Mouse (Mus musculus): ENCODE measurements around the gene Kcnq2.

The Kcnq2 gene

DNA sequence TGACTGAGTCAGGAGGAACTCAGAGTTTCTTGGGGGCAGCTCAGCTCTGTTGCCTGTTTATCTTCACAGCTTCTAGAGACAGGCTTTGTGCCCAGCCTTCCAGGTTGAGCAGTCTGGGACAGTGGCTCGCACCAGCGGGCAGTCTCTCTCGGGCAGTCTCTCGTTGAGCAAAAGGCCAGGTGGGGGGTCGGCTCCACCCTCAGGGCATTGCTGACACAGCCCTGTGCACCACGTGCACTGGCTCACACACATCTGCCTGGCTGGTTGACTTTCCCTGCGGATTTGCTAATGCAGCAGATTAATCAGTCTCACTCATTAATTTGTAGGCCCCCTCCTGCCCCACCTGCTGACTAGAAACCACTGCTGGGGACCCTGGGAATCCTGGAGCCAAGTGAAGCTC lies 93.2 kb downstream of the Kcnq2 start:
- DNase-seq (ENCODE audit: low spot score in 2 of 2) = no peak

GRCm38 (mm10) chr2:181039356-181039680 lies 95.8 kb downstream of the Kcnq2 start:
- DNase-seq (ENCODE audit: low spot score in 2 of 2) = no peak

DNA sequence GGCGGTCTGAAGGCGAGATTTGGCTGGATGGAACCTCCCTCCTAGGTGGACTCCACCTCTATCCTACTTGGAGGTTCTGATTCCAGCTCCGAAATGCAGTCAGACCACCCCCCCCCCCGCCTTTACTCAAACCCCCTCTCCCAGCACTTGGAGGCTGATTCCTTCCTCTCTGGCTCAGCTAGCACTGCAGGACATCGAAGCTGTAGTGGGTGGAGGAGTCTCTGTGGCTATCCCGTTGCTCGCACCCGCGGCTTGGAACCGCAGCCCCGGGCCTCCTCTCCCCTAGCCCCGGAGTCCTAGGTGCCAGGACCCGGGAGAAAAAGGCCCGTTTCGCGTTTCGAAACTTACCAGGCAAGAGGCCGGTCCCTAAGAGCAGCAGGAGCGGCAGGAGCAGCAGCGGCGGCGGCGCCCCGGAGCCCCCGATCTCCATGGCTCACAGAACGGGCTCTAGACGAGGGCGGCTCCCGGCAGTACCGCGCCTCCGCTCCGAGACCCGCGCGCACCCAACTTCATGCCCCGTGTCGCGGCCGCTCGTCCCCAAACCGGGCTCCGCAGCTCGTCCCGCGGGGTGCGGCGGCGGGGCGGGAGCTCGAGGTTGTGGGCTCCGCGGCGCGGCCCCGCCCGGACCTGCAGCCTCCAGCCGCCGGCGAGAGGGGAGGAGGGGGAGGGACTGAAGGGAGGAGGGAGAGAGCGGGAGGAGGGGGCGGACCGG lies 96.3 kb downstream of the Kcnq2 start:
- no peak for DNase-seq (ENCODE audit: low spot score in 2 of 2)

- DNase-seq (ENCODE audit: low spot score in 2 of 2) = no peak
Observed at GRCm38 (mm10) chr2:181036561-181036960, 98.5 kb downstream of the Kcnq2 start.

GRCm38 (mm10) chr2:181035186-181035585 lies 99.9 kb downstream of the Kcnq2 start:
- no peak for DNase-seq (ENCODE audit: low spot score in 2 of 2)

DNA sequence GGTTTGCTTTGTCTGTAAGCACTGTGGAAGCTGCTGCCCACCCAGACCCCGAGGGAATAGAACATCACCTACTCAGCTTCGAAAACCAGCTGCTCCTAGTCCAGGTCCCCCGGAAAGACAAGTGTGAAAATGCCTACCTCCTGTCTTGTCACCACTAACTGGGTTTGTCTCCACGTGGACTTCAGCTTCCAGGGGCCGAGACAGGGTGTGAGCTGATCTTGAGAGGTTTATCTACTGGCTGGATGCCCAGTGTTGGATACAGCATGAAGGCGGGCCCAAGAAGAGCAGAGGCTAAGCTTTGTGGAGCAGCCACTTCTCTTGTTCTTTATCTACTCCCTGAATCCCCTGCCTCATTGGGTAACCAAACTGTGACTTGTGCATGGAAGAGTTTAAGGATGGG lies 101.8 kb downstream of the Kcnq2 start:
- DNase-seq (ENCODE audit: low spot score in 2 of 2) = no peak

DNA sequence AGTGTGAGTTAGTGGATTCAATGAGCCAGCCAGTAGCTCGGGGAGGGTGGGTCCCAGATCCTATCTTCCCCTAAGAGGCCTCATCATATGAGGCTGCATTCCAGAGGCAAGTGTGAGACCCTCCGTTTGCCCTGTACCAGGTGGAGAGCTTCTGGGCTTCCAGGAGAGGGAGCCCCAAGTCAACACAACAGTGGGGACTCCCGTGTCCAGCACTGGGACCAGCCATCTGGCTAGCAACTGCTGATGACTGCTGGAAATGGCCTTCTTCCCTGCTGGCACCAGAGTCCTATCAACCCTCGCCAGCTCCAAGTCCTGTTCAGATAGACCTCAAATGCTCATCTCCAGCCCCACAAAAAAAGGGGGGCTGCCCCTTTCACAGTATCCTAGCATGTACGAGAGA lies 102.7 kb downstream of the Kcnq2 start:
- DNase-seq (ENCODE audit: low spot score in 2 of 2) = no peak

GRCm38 (mm10) chr2:181031406-181031934 lies 103.6 kb downstream of the Kcnq2 start:
- no peak for DNase-seq (ENCODE audit: low spot score in 2 of 2)
